Mouse (Mus musculus) myocyte (in vitro differentiated cells): ENCODE data around the gene Otp. TPM values are rescaled to one million over a fixed set of nuclear protein-coding genes. Genes with fewer than 3 reads are reported as not detected.

Experiments
- H3K27me3 ChIP-seq: one replicate; pipeline ENCODE4 v1.6.1; 2011; ENCODE audit not compliant: control insufficient read depth, insufficient read depth, insufficient read length
- H3K36me3 ChIP-seq: one replicate; pipeline ENCODE4 v1.6.1; 2011; ENCODE audit not compliant: control insufficient read depth, insufficient read depth
- H3K4me2 ChIP-seq: one replicate; pipeline ENCODE4 v1.6.1; 2011; ENCODE audit warnings: low read depth, control low read depth
- H3K4me3 ChIP-seq: one replicate; pipeline ENCODE4 v1.5.1; 2011; ENCODE audit warnings: mild to moderate bottlenecking, control low read depth, moderate library complexity
- H3K79me2 ChIP-seq: one replicate; pipeline ENCODE4 v1.6.1; 2011; ENCODE audit not compliant: control insufficient read depth, insufficient read depth
- H3ac ChIP-seq: one replicate; pipeline ENCODE4 v1.6.1; 2011; ENCODE audit not compliant: control insufficient read depth, insufficient read length
- CEBPB ChIP-seq: IDR thresholded peaks from 2 replicates; pipeline ENCODE4 v1.6.1; 2011; ENCODE audit warnings: mild to moderate bottlenecking, moderate library complexity; ENCODE audit not compliant: poor library complexity, insufficient read depth, severe bottlenecking
- E2F4 ChIP-seq: IDR thresholded peaks from one replicate; pipeline ENCODE4 v1.6.1; 2011; ENCODE audit warnings: mild to moderate bottlenecking, control low read depth, moderate library complexity; ENCODE audit not compliant: insufficient read depth
- MAX ChIP-seq: IDR thresholded peaks from one replicate; pipeline ENCODE4 v1.6.1; 2011; ENCODE audit warnings: low read depth, mild to moderate bottlenecking, control low read depth
- MYOD1 ChIP-seq, 3 experiments: IDR thresholded peaks; one replicate each; pipeline ENCODE4 v1.6.1; 2011; ENCODE audit warnings: control low read depth in 2 of 3, low read depth in 2 of 3, mild to moderate bottlenecking in 2 of 3, moderate library complexity in 1 of 3; ENCODE audit not compliant: insufficient read length in 2 of 3, control insufficient read depth in 1 of 3
- MYOG ChIP-seq, 3 experiments: IDR thresholded peaks; one replicate each; pipeline ENCODE4 v1.6.1; 2011; ENCODE audit warnings: control low read depth in 2 of 3, low read depth in 2 of 3, mild to moderate bottlenecking in 2 of 3; ENCODE audit not compliant: insufficient read length in 2 of 3, control insufficient read depth in 1 of 3, insufficient read depth in 1 of 3
- POLR2A ChIP-seq: IDR thresholded peaks from one replicate; pipeline ENCODE4 v1.6.1; 2011; ENCODE audit warnings: low read depth, mild to moderate bottlenecking, control low read depth, moderate library complexity; ENCODE audit not compliant: insufficient read length
- POLR2AphosphoS2 ChIP-seq: IDR thresholded peaks from one replicate; pipeline ENCODE4 v1.6.1; 2011; ENCODE audit warnings: low read depth, control low read depth; ENCODE audit not compliant: insufficient read length
- REST ChIP-seq: IDR thresholded peaks from one replicate; pipeline ENCODE4 v1.6.1; 2011; ENCODE audit warnings: mild to moderate bottlenecking, control low read depth, moderate library complexity; ENCODE audit not compliant: insufficient read depth, insufficient read length
- SRF ChIP-seq: IDR thresholded peaks from one replicate; pipeline ENCODE4 v1.6.1; 2011; ENCODE audit warnings: low read depth; ENCODE audit not compliant: control insufficient read depth, insufficient read length
- TCF12 ChIP-seq: IDR thresholded peaks from one replicate; pipeline ENCODE4 v1.6.1; 2011; ENCODE audit warnings: mild to moderate bottlenecking, control low read depth; ENCODE audit not compliant: poor library complexity, insufficient read depth, severe bottlenecking
- TCF3 ChIP-seq: IDR thresholded peaks from one replicate; pipeline ENCODE4 v1.6.1; 2011; ENCODE audit warnings: low read depth, control low read depth; ENCODE audit not compliant: insufficient read length
- USF1 ChIP-seq: IDR thresholded peaks from one replicate; pipeline ENCODE4 v1.6.1; 2011; ENCODE audit warnings: low read depth, mild to moderate bottlenecking, control low read depth, moderate library complexity
- polyA plus RNA-seq: library from polyadenylated mRNA; unstranded; fragments of >200 nt; fragmentation: generic; extraction: Trizol; gene quantifications from one replicate; pipeline ENCODE4 v1.2.1, GENCODE M21; 2012; ENCODE audit warnings: missing spikeins

Gene Otp
- polyA plus RNA-seq, 1 experiment: not detected

DNA sequence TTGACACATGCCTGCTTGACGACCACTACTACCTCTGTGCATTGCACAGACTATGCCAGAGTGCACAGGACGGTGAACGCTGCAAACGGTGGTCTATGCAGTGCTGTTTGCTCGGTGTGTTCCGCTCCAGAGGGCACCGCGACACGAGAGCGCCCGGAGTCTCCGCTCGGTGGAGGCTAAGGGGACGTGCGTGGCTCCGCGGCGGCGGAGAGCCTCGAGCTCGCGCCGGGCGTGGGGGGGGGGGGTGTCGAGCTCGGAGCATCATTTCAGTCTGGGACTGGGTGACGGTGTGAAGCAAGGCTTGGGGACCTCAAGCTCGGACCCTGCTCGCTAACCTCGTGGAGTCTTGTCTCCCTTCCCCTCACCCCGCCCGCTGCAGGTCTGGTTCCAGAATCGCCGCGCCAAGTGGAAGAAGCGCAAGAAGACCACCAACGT, 7.3 kb downstream of the Otp start:
- TF ChIP-seq USF1 (no peak), MYOG (IDR thresholded peaks at IDR 0.05; ENCODE audit: control insufficient read depth in 1 of 3, insufficient read depth in 1 of 3, insufficient read length in 2 of 3, low read depth in 2 of 3) (no peak), POLR2A (no peak), TCF3 (no peak), REST (no peak), TCF12 (no peak), CEBPB (no peak), MAX (no peak), SRF (no peak), POLR2AphosphoS2 (no peak), MYOD1 (IDR thresholded peaks at IDR 0.05; ENCODE audit: control insufficient read depth in 1 of 3, insufficient read length in 2 of 3, low read depth in 2 of 3) (no peak), E2F4 (no peak)
- no peaks in the 10 kb centered on the region for H3K79me2 ChIP-seq
- no peak overlapping the region for H3K4me2 ChIP-seq
- no peaks in the 10 kb centered on the region for H3K36me3 ChIP-seq
- peaks cover 38% of the 10 kb centered on the region for H3K27me3 ChIP-seq
- H3K4me3 ChIP-seq: no peak overlapping the region
- H3ac ChIP-seq: no peak overlapping the region

GRCm38 (mm10) chr13:94883163-94883965, 8.0 kb downstream of the Otp start:
- H3K36me3 ChIP-seq: no peaks in the 10 kb centered on the region
- no peaks in the 10 kb centered on the region for H3K79me2 ChIP-seq
- TF ChIP-seq MYOD1 (IDR thresholded peaks at IDR 0.05; ENCODE audit: control insufficient read depth in 1 of 3, insufficient read length in 2 of 3, low read depth in 2 of 3): no peak
- no peak for TF ChIP-seq POLR2A
- H3K27me3 ChIP-seq: peaks cover 38% of the 10 kb centered on the region
- no peak overlapping the region for H3K4me3 ChIP-seq
- no peak overlapping the region for H3K4me2 ChIP-seq
- H3ac ChIP-seq: no peak overlapping the region

- H3K4me2 ChIP-seq: no peak overlapping the region
- H3K79me2 ChIP-seq: no peaks in the 10 kb centered on the region
- no peak for TF ChIP-seq MAX
- no peak for TF ChIP-seq POLR2A
- TF ChIP-seq CEBPB: no peak
- no peak for TF ChIP-seq TCF3
- no peak for TF ChIP-seq SRF
- no peak for TF ChIP-seq REST
- H3K36me3 ChIP-seq: no peaks in the 10 kb centered on the region
- H3K27me3 ChIP-seq: peaks cover 38% of the 10 kb centered on the region
- no peak overlapping the region for H3ac ChIP-seq
- no peak overlapping the region for H3K4me3 ChIP-seq
Observed at GRCm38 (mm10) chr13:94883966-94884960, 8.9 kb downstream of the Otp start.

DNA sequence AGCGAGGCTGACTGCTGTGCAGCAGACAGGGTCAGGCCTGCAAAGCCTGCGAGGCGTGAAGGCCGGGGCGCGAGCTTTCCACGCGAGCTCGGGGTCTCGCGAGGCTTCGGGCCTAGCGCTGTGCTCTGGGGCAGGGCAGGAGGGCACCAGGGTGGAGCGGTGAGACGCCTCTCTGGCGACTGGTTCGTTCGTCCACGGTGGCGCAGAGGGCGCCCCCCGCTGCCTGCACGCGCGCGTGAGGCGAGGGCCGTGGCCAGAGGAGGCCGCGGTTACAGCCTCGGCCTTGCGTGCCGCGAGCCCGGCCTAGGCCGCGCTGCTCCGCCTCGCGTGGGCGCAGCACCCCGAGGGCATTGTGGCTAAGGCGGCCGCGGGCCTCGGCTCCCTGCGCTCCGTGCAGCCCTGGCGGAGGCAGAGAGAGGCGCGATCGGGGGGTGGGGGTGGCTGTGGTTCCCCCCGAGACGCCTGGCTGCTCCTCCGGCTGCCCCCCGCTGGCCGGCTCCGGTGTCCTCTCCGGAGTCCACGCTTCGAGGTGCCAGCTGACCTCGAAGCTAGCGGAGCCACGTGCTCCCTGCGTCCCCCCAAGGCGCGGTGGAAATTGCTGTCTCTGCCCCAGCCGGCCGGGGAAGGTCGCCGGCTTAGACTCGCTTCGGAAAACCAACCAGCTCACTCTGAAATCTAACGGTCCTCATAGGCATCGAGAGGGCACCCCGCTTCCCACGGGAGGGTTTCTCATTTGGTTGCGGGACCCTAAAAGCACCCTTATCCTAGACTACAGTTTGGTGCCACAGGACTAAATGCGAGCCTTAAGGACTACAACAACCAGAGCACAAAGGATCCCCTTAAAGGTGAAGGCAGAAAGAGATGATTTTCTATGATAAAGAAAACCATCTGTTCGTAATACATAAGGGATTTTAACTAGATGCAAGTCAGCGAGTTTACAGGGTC, 10.2 kb downstream of the Otp start:
- H3K27me3 ChIP-seq: peaks cover 38% of the 10 kb centered on the region
- H3ac ChIP-seq: no peak overlapping the region
- no peaks in the 10 kb centered on the region for H3K36me3 ChIP-seq
- H3K4me3 ChIP-seq: no peak overlapping the region
- no peak overlapping the region for H3K4me2 ChIP-seq
- TF ChIP-seq MYOG (IDR thresholded peaks at IDR 0.05; ENCODE audit: control insufficient read depth in 1 of 3, insufficient read depth in 1 of 3, insufficient read length in 2 of 3, low read depth in 2 of 3) (no peak), TCF12 (no peak)
- H3K79me2 ChIP-seq: no peaks in the 10 kb centered on the region
